In genomic region chr3:93445165-93445705, GRCm38 (mm10) we compare ENCODE assay signal across 8 mouse cellular contexts. TPM values are rescaled to one million over a fixed set of nuclear protein-coding genes. Genes with fewer than 3 reads are reported as not detected.
DNase-seq lines count a peak whose midpoint lies in the region; ATAC-seq and TF ChIP-seq lines count a peak whose summit lies in the region.

No protein-coding gene starts in this region.

- under 1% methylated on average over 36 of the region's 36 CpGs for WGBS in embryonic facial prominence, embryonic 11.5 days
- 1% methylated on average over 36 of the region's 36 CpGs for WGBS in lung, postnatal 0 days

- ATAC-seq in embryonic facial prominence, embryonic 11.5 days (replicated peaks; ENCODE audit: insufficient number of reproducible peaks, low FRiP score, low TSS enrichment, low read depth), result no peak
- ATAC-seq in lung, postnatal 0 days, result peak; percentile 17; the same call in 1 of the 2 replicates

- H3K4me3 ChIP-seq in embryonic facial prominence, embryonic 11.5 days (ENCODE audit: low read depth, low read length), result peak overlapping the region; percentile 40
- H3K4me3 ChIP-seq in layer of hippocampus, adult 2 months, result peak overlapping the region; percentile 68
- H3K4me3 ChIP-seq in lung, postnatal 0 days (ENCODE audit: low read depth, low read length), result peak overlapping the region; percentile 56

- H3K9me3 ChIP-seq in embryonic facial prominence, embryonic 11.5 days (replicated peaks; ENCODE audit: control insufficient read depth, low read length), result no peaks in the 10 kb centered on the region
- no peaks in the 10 kb centered on the region for H3K9me3 ChIP-seq in lung, postnatal 0 days (ENCODE audit: low read length)

- DNase-seq in lung, adult 18-20 months, result peak; percentile 12 to 26
- no peak for DNase-seq in lung, postnatal 25 days (ENCODE audit: low spot score)
- DNase-seq in embryonic facial prominence, embryonic 11.5 days (ENCODE audit: low spot score), result peak; percentile 56
- DNase-seq in heart, postnatal 14 days, result peak; percentile 12 to 23
- DNase-seq in layer of hippocampus, adult 2 months (ENCODE audit: low spot score in 2 of 2), result peak in 1 of 2 experiments; percentile 10
- peak; percentile 73 for DNase-seq in lung, postnatal 0 days (ENCODE audit: low spot score)
- DNase-seq in right cerebral cortex, postnatal 10 days (ENCODE audit: low spot score in 2 of 2), result peak; percentile 45 to 46
- DNase-seq in thymus, postnatal 14 days, result no peak

- H3K4me2 ChIP-seq in embryonic facial prominence, embryonic 11.5 days (ENCODE audit: low read depth, low read length), result peak overlapping the region; percentile 85
- H3K4me2 ChIP-seq in lung, postnatal 0 days (replicated peaks; ENCODE audit: low read depth, low read length), result peak overlapping the region; percentile 88

- no peaks in the 10 kb centered on the region for H3K36me3 ChIP-seq in embryonic facial prominence, embryonic 11.5 days (replicated peaks; ENCODE audit: control insufficient read depth, insufficient read depth, low read depth, low read length)
- H3K36me3 ChIP-seq in lung, postnatal 0 days (ENCODE audit: insufficient read depth, low read length), result no peaks in the 10 kb centered on the region

- TF ChIP-seq EP300 in lung, postnatal 0 days (IDR thresholded peaks at IDR 0.05), result no peak

- TF ChIP-seq CTCF in layer of hippocampus, adult 2 months (conservative IDR thresholded peaks at IDR 0.05), result no peak
- no peak for TF ChIP-seq CTCF in lung, postnatal 0 days (IDR thresholded peaks at IDR 0.05)

- intact Hi-C loops in heart, postnatal 14 days (cut with DNase I), result no loop called here

- no peak overlapping the region; the same call in 1 of the 2 replicates for H3K9ac ChIP-seq in embryonic facial prominence, embryonic 11.5 days (replicated peaks; ENCODE audit: low read length)
- H3K9ac ChIP-seq in lung, postnatal 0 days (replicated peaks; ENCODE audit: low read depth), result 0 out of 2 replicates have a peak overlapping the region, but pooled peaks have one; percentile 16

- H3K27ac ChIP-seq in embryonic facial prominence, embryonic 11.5 days (replicated peaks; ENCODE audit: low read depth, low read length), result no peak overlapping the region
- H3K27ac ChIP-seq in layer of hippocampus, adult 2 months, result peak overlapping the region; percentile 65; the same call in 1 of the 2 replicates
- H3K27ac ChIP-seq in lung, postnatal 0 days (ENCODE audit: low read length), result peak overlapping the region; percentile 77

- H3K27me3 ChIP-seq in embryonic facial prominence, embryonic 11.5 days (ENCODE audit: control insufficient read depth, insufficient read depth, low read length), result peaks cover 23% of the 10 kb centered on the region
- 0 out of 2 replicates have a peak, but pooled peaks cover 9% of the 10 kb centered on the region for H3K27me3 ChIP-seq in lung, postnatal 0 days (replicated peaks; ENCODE audit: insufficient read depth, low read length)

- no peaks in the 10 kb centered on the region for H3K4me1 ChIP-seq in embryonic facial prominence, embryonic 11.5 days (ENCODE audit: control insufficient read depth, insufficient read depth, low read length)
- peaks cover 8% of the 10 kb centered on the region for H3K4me1 ChIP-seq in lung, postnatal 0 days (ENCODE audit: insufficient read depth, low read depth, low read length)

RNA-seq across cellular contexts. Expression of gene Tchh, which starts 3.1 kb away (rescaled TPM):
- 0.42 TPM in 2 replicates for polyA plus RNA-seq in embryonic facial prominence, embryonic 11.5 days (2014; fragmentation: Nextera tagmentation; extraction: Ambion mirVana)
- total RNA-seq in heart, postnatal 14 days (2021), result under 1 TPM; 0.05 to 0.07 TPM
- total RNA-seq in layer of hippocampus, adult 2 months (2021), result 1 to 10 TPM; 1.4 to 1.6 TPM
- 4.2 and 5.1 TPM in 2 replicates for polyA plus RNA-seq in lung, postnatal 0 days (2015; fragmentation: Nextera tagmentation; extraction: Ambion mirVana)

RNA-seq across cellular contexts. Expression of gene Tchhl1, which starts 23.3 kb away (rescaled TPM):
- 0.13 TPM in 1 of 2 replicates, not detected in the other for polyA plus RNA-seq in embryonic facial prominence, embryonic 11.5 days (2014; fragmentation: Nextera tagmentation; extraction: Ambion mirVana)
- not detected for total RNA-seq in heart, postnatal 14 days (2021)
- total RNA-seq in layer of hippocampus, adult 2 months (2021), result not detected
- polyA plus RNA-seq in lung, postnatal 0 days (2015; fragmentation: Nextera tagmentation; extraction: Ambion mirVana), result not detected in 2 replicates

RNA-seq across cellular contexts. Expression of gene Rptn, which starts 51.7 kb away (rescaled TPM):
- not detected in 2 replicates for polyA plus RNA-seq in embryonic facial prominence, embryonic 11.5 days (2014; fragmentation: Nextera tagmentation; extraction: Ambion mirVana)
- total RNA-seq in heart, postnatal 14 days (2021), result under 1 TPM in 1 of 2 experiments, not detected in 1; 0.12 TPM
- total RNA-seq in layer of hippocampus, adult 2 months (2021), result not detected
- 0.04 TPM in 1 of 2 replicates, not detected in the other for polyA plus RNA-seq in lung, postnatal 0 days (2015; fragmentation: Nextera tagmentation; extraction: Ambion mirVana)

Comparison
In these comparisons a context has a peak if more than half of its experiments do, and no peak if none do; other contexts are left out.
1. DNase-seq: peak in lung, adult 18-20 months (2 of 2), embryonic facial prominence, embryonic 11.5 days (single experiment), heart, postnatal 14 days (2 of 2), lung, postnatal 0 days (single experiment) and right cerebral cortex, postnatal 10 days (2 of 2); none in lung, postnatal 25 days (single experiment) and thymus, postnatal 14 days (single experiment).
2. Peak in every context shown above with its lines, with median percentiles within 50 percentile points of each other: H3K4me3 ChIP-seq.